Mouse (Mus musculus): ENCODE measurements around the gene Spag4. TPM values are rescaled to one million over a fixed set of nuclear protein-coding genes. Genes with fewer than 3 reads are reported as not detected.
"Not testable (repeated sequence)": the region's sequence is repeated elsewhere in the genome, so short reads cannot be mapped to it uniquely, and the experiment has no call there.

Spag4 gene
- total RNA-seq, 2 experiments from 2014 or later: 3.7 TPM

DNA sequence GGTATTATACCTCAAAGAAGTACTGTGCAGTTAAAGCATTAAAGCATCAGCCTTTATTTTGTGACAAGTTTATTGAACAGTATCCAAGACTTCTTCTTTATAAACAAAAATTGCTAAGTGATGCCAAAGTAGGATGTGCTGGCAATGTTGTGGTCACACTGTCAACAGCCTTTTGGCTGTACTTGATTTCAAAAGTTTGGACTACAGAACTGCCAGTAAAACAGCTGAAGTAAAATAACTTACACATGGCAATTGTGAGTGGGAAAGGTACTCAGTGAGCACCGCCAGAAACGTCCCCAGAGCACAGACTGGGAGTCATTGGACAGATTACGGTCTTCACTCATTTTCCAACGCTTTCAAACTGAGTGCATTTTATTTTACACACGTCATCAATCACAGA lies 27.0 kb downstream of the Spag4 start:
- no peak for DNase-seq (ENCODE audit: low spot score in 2 of 2)

DNA sequence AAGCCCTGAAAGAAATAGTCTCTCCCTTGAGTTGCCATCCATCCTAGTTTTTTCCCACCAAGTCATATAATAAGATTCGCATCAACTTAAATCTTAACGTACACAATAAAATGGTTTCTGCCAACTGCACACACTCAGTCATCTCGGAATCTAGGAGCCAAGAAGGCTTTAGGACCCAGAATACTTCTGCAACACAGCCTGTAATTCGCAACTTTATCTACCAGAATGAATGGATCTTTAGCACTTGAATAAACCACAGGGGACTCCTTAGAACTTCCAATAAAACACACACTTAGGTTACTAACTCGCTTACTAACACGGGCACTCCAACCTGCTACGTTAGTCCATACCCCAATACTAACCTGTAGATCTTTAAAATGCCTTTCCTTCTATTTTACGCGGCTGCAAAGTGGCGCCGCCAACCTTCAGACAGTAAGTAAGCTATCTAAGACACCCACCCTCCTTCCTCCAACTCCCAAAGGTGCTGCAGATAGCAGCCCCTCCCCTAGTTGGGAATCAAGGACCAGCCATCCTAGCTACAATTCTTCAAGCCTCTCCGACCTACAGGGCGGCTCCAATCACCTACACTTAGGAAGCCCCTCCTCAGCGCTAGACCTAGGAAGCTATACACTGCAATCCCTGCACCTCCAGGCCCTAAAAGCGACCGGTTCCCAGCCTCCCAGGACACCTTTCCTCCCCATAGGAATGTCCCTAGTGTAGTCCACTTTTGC lies 45.8 kb downstream of the Spag4 start:
- DNase-seq (ENCODE audit: low spot score in 2 of 2): no peak

DNA sequence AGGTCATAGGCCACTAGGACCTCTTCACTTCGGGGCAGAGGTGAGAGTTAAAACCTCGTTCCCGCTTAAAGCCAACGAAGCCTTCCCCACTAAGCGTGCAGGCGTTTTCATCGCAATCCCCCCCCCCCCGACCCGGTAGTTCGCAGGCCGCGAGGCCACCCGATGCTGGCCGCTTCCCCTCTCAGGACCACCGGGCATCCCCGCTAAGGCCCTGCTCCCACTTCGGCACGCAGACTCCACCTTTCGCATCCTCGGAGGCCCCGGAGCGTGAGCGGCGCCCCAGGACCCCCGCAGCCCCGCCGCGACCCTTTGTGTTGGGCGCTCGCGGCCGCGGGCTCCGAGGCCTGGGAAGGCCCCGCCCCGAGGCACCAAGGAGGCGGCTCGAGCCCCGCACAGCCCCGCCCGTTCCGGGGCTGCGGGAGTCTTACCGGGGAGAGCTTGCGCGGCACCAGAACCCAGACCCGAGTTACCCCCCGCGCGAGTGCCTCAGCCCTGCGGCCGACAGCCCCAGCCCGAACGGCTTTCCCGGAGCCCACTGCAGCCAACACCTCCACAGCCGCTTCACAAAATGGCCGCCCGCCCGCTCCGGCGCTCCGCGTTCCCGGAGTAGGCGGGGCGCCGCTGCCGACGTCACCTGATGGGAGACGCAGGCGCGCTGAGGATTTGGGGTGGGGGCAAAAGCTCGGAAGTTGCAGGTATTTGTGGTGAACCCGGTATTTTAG lies 46.5 kb downstream of the Spag4 start, which contains the start of the genes Cpne1 and Rbm12:
Gene Cpne1 (minus strand): TSS at position 608 of the 722 bp plus-strand sequence.
Gene Rbm12 (minus strand): TSS at position 621 of the 722 bp plus-strand sequence.
- DNase-seq (ENCODE audit: low spot score in 2 of 2): peak; percentile 92 to 93

DNA sequence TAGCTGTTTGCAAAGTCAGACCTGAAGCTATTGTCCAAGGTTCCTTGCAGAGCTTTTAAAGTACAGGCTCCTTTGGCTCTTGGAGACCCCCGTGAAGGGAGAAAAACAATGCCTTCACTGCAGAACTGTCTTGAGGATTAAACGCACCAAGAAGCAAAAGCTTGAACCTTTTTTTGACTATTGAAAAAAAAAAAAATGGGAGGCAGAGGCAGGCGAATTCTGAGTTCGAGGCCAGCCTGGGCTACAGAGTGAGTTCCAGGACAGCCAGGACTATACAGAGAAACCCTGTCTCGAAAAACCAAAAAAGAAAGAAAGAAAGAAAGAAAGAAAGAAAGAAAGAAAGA lies 47.1 kb downstream of the Spag4 start:
- not testable (repeated sequence) for DNase-seq (ENCODE audit: low spot score in 2 of 2)

DNA sequence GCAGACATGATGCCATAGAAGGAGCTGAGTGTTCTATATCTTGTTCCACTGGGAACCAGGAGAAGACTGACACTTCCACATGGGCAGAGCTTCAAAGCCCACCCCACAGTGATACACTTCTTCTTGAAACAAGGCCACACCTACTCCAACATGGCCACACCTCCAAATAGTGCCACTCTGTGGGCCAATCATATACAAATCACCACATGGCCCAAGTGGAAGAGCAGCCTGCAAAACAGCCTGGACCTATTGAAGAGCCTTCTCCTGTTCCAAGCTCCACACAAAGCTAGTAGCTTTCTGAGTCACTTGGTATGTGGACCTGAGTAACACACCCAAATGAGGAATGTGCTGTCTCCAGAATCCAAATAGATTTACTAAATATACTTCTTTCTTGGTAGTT lies 54.6 kb downstream of the Spag4 start:
- no peak for DNase-seq (ENCODE audit: low spot score in 2 of 2)

Other genes starting within 250 kb of the Spag4 start
- gene BC029722, start 245.7 kb upstream of the Spag4 start, total RNA-seq (2021): 10 to 100 TPM; 43.8 to 45.6 TPM
- 10 to 100 TPM; 68.1 to 69.9 TPM for gene Eif6, start 238.2 kb upstream of the Spag4 start, total RNA-seq (2021)
- not detected for gene Fam83c, start 230.3 kb upstream of the Spag4 start, total RNA-seq (2021)
- 10 to 100 TPM; 58.4 to 70.1 TPM for gene Uqcc1, start 134.9 kb upstream of the Spag4 start, total RNA-seq (2021)
- gene Gm15557, start 124.4 kb upstream of the Spag4 start, total RNA-seq (2021): not detected
- under 1 TPM; 0.43 to 0.69 TPM for gene Gdf5, start 119.8 kb upstream of the Spag4 start, total RNA-seq (2021)
- 10 to 100 TPM; 18.0 to 19.3 TPM for gene Cep250, start 108.7 kb upstream of the Spag4 start, total RNA-seq (2021)
- 1 to 10 TPM in 1 of 2 experiments, under 1 TPM in 1; 0.93 to 1.5 TPM for gene 6430550D23Rik, start 57.2 kb upstream of the Spag4 start, total RNA-seq (2021)
- 100 to 1,000 TPM; 186 to 201 TPM for gene Ergic3, start 57.1 kb upstream of the Spag4 start, total RNA-seq (2021)
- not detected for gene Fer1l4, start 12.2 kb upstream of the Spag4 start, total RNA-seq (2021)
- 10 to 100 TPM; 25.8 to 26.8 TPM for gene Cpne1, start 46.8 kb downstream of the Spag4 start, total RNA-seq (2021)
- 10 to 100 TPM; 29.8 to 30.5 TPM for gene Rbm12, start 46.8 kb downstream of the Spag4 start, total RNA-seq (2021)
- gene Gm28036, start 61.9 kb downstream of the Spag4 start, total RNA-seq (2021): 10 to 100 TPM; 20.0 to 20.9 TPM
- 100 to 1,000 TPM; 210 to 215 TPM for gene Romo1, start 78.9 kb downstream of the Spag4 start, total RNA-seq (2021)
- gene Nfs1, start 79.0 kb downstream of the Spag4 start, total RNA-seq (2021): 10 to 100 TPM; 42.0 to 44.1 TPM
- gene Rbm39, start 115.1 kb downstream of the Spag4 start, total RNA-seq (2021): 100 to 1,000 TPM; 293 to 339 TPM
- gene Phf20, start 131.3 kb downstream of the Spag4 start, total RNA-seq (2021): 10 to 100 TPM; 76.5 to 77.4 TPM
- 1 to 10 TPM; 4.4 to 6.4 TPM for gene Cnbd2, start 247.1 kb downstream of the Spag4 start, total RNA-seq (2021)
- 100 to 1,000 TPM; 106 to 113 TPM for gene Scand1, start 247.5 kb downstream of the Spag4 start, total RNA-seq (2021)

Data from layer of hippocampus, postnatal 14 days (tissue).